Mouse (Mus musculus): ENCODE results near the gene Pde4d. TPM values are rescaled to one million over a fixed set of nuclear protein-coding genes. Genes with fewer than 3 reads are reported as not detected.
A peak's percentile ranks its signal among the peaks of the same experiment; 100 is the strongest.

Gene Pde4d
- total and polyA plus RNA-seq, 2 experiments from 2014 or later, result 19.0 to 103 TPM

DNA sequence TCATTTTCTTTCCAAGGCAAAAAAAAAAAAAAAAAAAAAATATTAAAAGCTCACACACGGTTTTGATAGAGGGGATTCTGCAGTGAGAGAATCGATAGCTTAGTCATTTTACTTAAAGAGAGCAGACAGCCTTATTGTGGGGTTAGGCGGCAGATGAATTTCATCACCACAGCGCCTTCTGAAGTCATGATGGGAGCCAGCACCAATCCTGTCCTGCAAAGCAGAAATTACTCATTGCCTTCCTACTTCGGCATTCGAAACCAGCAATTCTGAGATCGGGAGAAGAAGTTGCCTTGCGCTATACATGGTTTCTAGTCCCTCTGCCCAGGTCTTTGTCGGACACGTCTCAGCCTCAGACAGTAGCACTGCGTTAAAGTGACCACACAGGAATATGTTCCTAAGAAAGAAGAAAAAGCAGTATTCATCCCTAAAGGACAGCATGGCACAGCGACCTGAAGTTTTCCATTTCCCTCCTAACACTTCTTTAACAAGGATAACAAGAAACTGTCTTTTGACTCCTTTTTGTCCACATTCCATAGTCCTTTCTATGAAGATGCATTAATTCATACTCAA, 991.7 kb downstream of the Pde4d start:
- Histone ChIP-seq H3K9me3 (ENCODE audit: low read length) (no peaks in the 10 kb centered on the region), H3K4me1 (ENCODE audit: insufficient read depth, low read length) (peaks cover 20% of the 10 kb centered on the region), H3K9ac (replicated peaks; ENCODE audit: low read length, poor library complexity, severe bottlenecking) (peak overlapping the region; percentile 75), H3K4me3 (ENCODE audit: low read depth, low read length) (peak overlapping the region; percentile 66), H3K36me3 (ENCODE audit: insufficient read depth, low read length) (no peaks in the 10 kb centered on the region), H3K4me2 (ENCODE audit: low read depth, low read length, poor library complexity, severe bottlenecking) (peak overlapping the region; percentile 75), H3K27me3 (ENCODE audit: insufficient read depth, low read length) (no peaks in the 10 kb centered on the region), H3K27ac (ENCODE audit: low read depth, low read length) (peak overlapping the region; percentile 91)
- no peak for TF ChIP-seq CTCF (IDR thresholded peaks at IDR 0.05)
- ATAC-seq (ENCODE audit: low FRiP score), result peak; percentile 36; the same call in 1 of the 2 replicates
- DNase-seq (ENCODE audit: low spot score), result peak; percentile 61
- WGBS, result 7% methylated on average over 12 of the region's 12 CpGs

DNA sequence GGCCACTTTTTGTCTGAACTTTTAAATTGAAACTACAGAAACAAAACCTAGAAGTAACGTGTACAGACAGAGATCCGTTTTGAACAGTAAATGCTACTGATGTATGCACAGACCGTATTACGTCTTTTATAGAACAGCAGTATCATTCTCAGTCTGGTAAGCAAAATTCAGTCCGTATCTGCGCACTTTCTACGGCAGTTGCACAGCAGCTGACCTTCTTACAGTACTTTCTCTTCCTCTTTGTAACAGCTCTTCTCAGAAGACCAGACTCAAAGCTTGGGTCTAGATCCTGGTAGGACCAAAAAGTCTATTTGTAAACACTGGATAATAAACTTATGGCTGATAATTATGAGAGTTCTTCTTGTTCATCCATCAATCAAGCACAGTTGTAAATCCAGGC, 996.4 kb downstream of the Pde4d start:
- H3K27ac ChIP-seq (ENCODE audit: low read depth, low read length), result no peak overlapping the region
- H3K27me3 ChIP-seq (ENCODE audit: insufficient read depth, low read length), result no peaks in the 10 kb centered on the region
- no peak for TF ChIP-seq CTCF (IDR thresholded peaks at IDR 0.05)
- no peak for ATAC-seq (ENCODE audit: low FRiP score)
- WGBS, result 85% methylated on average over 7 of the region's 7 CpGs
- no peaks in the 10 kb centered on the region for H3K36me3 ChIP-seq (ENCODE audit: insufficient read depth, low read length)
- H3K4me1 ChIP-seq (ENCODE audit: insufficient read depth, low read length), result peaks cover 20% of the 10 kb centered on the region; the same call in 1 of the 2 replicates
- H3K4me3 ChIP-seq (ENCODE audit: low read depth, low read length), result peak overlapping the region; percentile 1; the same call in 1 of the 2 replicates
- DNase-seq (ENCODE audit: low spot score), result no peak
- H3K4me2 ChIP-seq (ENCODE audit: low read depth, low read length, poor library complexity, severe bottlenecking), result peak overlapping the region; percentile 75
- H3K9me3 ChIP-seq (ENCODE audit: low read length), result 0 out of 2 replicates have a peak, but pooled peaks cover 2% of the 10 kb centered on the region
- no peak overlapping the region for H3K9ac ChIP-seq (replicated peaks; ENCODE audit: low read length, poor library complexity, severe bottlenecking)

DNA sequence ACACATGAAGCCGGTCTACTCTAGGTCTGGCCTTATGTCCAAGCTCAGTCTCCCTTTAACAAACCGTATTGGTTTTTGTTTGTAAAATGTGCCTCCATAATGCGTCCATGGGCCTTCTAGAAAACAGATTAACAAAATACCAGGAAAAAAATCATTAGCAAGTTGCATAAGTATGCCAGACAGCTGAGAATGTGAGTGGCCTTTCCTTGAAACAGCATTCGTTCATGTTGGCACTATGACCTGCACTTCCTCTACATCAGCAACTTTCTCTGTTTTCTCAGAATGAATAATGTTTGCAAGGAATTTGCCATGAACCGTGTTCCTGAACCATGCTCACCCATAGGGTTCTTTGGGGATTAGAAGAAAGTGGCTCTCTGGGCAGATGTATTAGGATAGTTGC, 998.4 kb downstream of the Pde4d start:
- Histone ChIP-seq H3K27me3 (ENCODE audit: insufficient read depth, low read length) (no peaks in the 10 kb centered on the region), H3K9ac (replicated peaks; ENCODE audit: low read length, poor library complexity, severe bottlenecking) (no peak overlapping the region), H3K4me3 (ENCODE audit: low read depth, low read length) (no peak overlapping the region), H3K4me1 (ENCODE audit: insufficient read depth, low read length) (peaks cover 19% of the 10 kb centered on the region; the same call in 1 of the 2 replicates), H3K4me2 (ENCODE audit: low read depth, low read length, poor library complexity, severe bottlenecking) (no peak overlapping the region), H3K27ac (ENCODE audit: low read depth, low read length) (no peak overlapping the region), H3K36me3 (ENCODE audit: insufficient read depth, low read length) (no peaks in the 10 kb centered on the region), H3K9me3 (ENCODE audit: low read length) (0 out of 2 replicates have a peak, but pooled peaks cover 2% of the 10 kb centered on the region)
- DNase-seq (ENCODE audit: low spot score) (no peak), ATAC-seq (ENCODE audit: low FRiP score) (no peak)
- no peak for TF ChIP-seq CTCF (IDR thresholded peaks at IDR 0.05)
- 89% methylated on average over 5 of the region's 5 CpGs for WGBS

DNA sequence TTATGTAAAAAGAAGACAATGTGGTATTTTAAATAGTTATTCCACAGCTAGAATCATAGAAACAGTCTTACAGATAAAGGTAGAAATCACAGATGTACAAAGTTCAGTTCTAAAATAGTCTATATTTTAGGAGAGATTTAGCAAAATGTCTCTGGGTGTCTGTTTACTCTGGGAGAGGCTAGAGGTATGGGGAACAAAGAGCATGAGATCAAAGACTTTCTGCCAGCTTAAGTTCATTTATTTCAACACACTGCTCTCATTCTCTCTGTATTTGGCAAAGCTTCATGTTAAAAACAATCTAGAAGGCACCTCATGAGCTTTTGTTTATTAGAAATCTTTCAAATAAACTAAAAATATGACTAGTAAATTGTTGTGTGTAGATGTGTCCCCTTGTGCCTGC, 1024.6 kb downstream of the Pde4d start:
- Histone ChIP-seq H3K36me3 (ENCODE audit: insufficient read depth, low read length) (no peaks in the 10 kb centered on the region), H3K4me3 (ENCODE audit: low read depth, low read length) (no peak overlapping the region), H3K4me2 (ENCODE audit: low read depth, low read length, poor library complexity, severe bottlenecking) (no peak overlapping the region), H3K27me3 (ENCODE audit: insufficient read depth, low read length) (no peaks in the 10 kb centered on the region), H3K27ac (ENCODE audit: low read depth, low read length) (no peak overlapping the region), H3K4me1 (ENCODE audit: insufficient read depth, low read length) (no peaks in the 10 kb centered on the region), H3K9me3 (ENCODE audit: low read length) (no peaks in the 10 kb centered on the region), H3K9ac (replicated peaks; ENCODE audit: low read length, poor library complexity, severe bottlenecking) (no peak overlapping the region)
- DNase-seq (ENCODE audit: low spot score) (no peak), ATAC-seq (ENCODE audit: low FRiP score) (no peak)
- no peak for TF ChIP-seq CTCF (IDR thresholded peaks at IDR 0.05)

DNA sequence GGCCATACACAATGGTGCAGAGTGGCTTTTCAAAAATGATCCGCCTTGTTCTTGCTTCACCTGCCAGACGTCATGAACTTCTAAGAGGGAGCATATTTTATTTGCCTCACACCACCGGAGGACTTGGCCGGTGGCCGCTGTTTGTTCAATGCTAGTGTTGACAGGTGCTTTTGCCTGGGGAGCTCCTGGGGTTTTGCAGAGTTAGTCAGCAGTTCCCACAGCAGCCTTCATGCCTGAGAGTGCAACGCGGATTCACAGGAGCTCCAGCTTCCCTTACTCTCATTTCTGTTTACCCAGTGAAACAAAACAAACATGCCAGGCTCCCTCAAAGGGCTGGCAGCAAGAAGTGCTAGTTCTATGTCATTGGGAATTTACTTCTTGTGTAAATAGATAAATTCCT, 1031.7 kb downstream of the Pde4d start:
- Histone ChIP-seq H3K27me3 (ENCODE audit: insufficient read depth, low read length) (no peaks in the 10 kb centered on the region), H3K4me1 (ENCODE audit: insufficient read depth, low read length) (no peaks in the 10 kb centered on the region), H3K27ac (ENCODE audit: low read depth, low read length) (no peak overlapping the region), H3K36me3 (ENCODE audit: insufficient read depth, low read length) (no peaks in the 10 kb centered on the region), H3K9me3 (ENCODE audit: low read length) (no peaks in the 10 kb centered on the region), H3K9ac (replicated peaks; ENCODE audit: low read length, poor library complexity, severe bottlenecking) (no peak overlapping the region), H3K4me3 (ENCODE audit: low read depth, low read length) (no peak overlapping the region), H3K4me2 (ENCODE audit: low read depth, low read length, poor library complexity, severe bottlenecking) (no peak overlapping the region)
- ATAC-seq (ENCODE audit: low FRiP score) (no peak), DNase-seq (ENCODE audit: low spot score) (no peak)
- no peak for TF ChIP-seq CTCF (IDR thresholded peaks at IDR 0.05)
- WGBS, result 44% methylated on average over 7 of the region's 7 CpGs

DNA sequence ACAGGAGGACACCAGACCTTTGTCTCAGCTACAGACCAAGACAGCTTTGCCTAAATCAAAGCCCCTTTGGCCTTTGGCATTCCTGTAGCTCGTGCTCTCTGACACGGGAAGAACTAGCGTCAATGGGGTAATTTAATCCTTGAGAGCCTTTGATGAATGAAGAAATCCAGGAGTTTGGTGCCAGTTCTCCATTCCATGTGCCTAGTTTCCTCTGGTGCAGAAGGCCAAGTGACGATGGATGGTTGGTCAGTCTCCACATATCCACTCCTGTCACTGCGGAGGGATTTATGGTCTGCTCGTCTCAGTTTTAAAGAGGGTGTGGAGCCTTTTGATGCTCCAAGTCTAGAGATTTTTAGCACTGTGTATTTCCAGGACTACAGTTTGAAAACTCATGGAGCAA, 1036.4 kb downstream of the Pde4d start:
- ATAC-seq (ENCODE audit: low FRiP score) (no peak), DNase-seq (ENCODE audit: low spot score) (no peak)
- H3K27me3 ChIP-seq (ENCODE audit: insufficient read depth, low read length), result no peaks in the 10 kb centered on the region
- peaks cover 3% of the 10 kb centered on the region; the same call in 1 of the 2 replicates for H3K4me1 ChIP-seq (ENCODE audit: insufficient read depth, low read length)
- H3K27ac ChIP-seq (ENCODE audit: low read depth, low read length), result no peak overlapping the region
- no peak for TF ChIP-seq CTCF (IDR thresholded peaks at IDR 0.05)
- no peaks in the 10 kb centered on the region for H3K36me3 ChIP-seq (ENCODE audit: insufficient read depth, low read length)
- H3K4me3 ChIP-seq (ENCODE audit: low read depth, low read length), result no peak overlapping the region
- no peak overlapping the region for H3K4me2 ChIP-seq (ENCODE audit: low read depth, low read length, poor library complexity, severe bottlenecking)
- 61% methylated on average over 6 of the region's 6 CpGs for WGBS
- no peaks in the 10 kb centered on the region for H3K9me3 ChIP-seq (ENCODE audit: low read length)
- no peak overlapping the region for H3K9ac ChIP-seq (replicated peaks; ENCODE audit: low read length, poor library complexity, severe bottlenecking)
